Mouse (Mus musculus) erythroblast, embryonic 14.5 days (primary cell): ENCODE measurements around the gene Duox2. TPM values are rescaled to one million over a fixed set of nuclear protein-coding genes. Genes with fewer than 3 reads are reported as not detected.

Experiments used
- H3K27me3 ChIP-seq: 2 replicates; pipeline ENCODE4 v1.6.1; 2012; ENCODE audit warnings: inconsistent platforms; ENCODE audit not compliant: control insufficient read depth
- H3K36me3 ChIP-seq: 2 replicates; pipeline ENCODE4 v1.6.1; 2012; ENCODE audit warnings: mild to moderate bottlenecking, inconsistent platforms; ENCODE audit not compliant: control insufficient read depth
- H3K4me1 ChIP-seq: 2 replicates; pipeline ENCODE4 v1.6.1; 2012; ENCODE audit warnings: inconsistent platforms; ENCODE audit not compliant: control insufficient read depth
- H3K4me3 ChIP-seq: replicated peaks from 2 replicates; pipeline ENCODE3; 2012; ENCODE audit warnings: moderate library complexity, mild to moderate bottlenecking, inconsistent platforms
- H3K9me3 ChIP-seq: 2 replicates; pipeline ENCODE4 v1.6.1; 2012; ENCODE audit warnings: low read length, inconsistent platforms, mixed read lengths; ENCODE audit not compliant: control insufficient read depth
- GATA1 ChIP-seq: IDR thresholded peaks from 2 replicates; pipeline ENCODE4 v1.6.1; 2012; ENCODE audit warnings: low read length, inconsistent platforms, mixed read lengths
- TAL1 ChIP-seq: IDR thresholded peaks from 3 replicates; pipeline ENCODE4 v1.6.1; 2012; ENCODE audit warnings: low read length, inconsistent platforms, mixed read lengths
- polyA plus RNA-seq: library from polyadenylated mRNA; stranded (reverse); fragments of >175 nt; gene quantifications from 2 replicates; pipeline ENCODE4 v1.2.3, GENCODE M21; 2012

Duox2 gene
- polyA plus RNA-seq, 1 experiment = not detected

- no peak for TF ChIP-seq TAL1
- no peak for TF ChIP-seq GATA1
Observed at GRCm38 (mm10) chr2:122305097-122305892, 7.0 kb upstream of the Duox2 start.

DNA sequence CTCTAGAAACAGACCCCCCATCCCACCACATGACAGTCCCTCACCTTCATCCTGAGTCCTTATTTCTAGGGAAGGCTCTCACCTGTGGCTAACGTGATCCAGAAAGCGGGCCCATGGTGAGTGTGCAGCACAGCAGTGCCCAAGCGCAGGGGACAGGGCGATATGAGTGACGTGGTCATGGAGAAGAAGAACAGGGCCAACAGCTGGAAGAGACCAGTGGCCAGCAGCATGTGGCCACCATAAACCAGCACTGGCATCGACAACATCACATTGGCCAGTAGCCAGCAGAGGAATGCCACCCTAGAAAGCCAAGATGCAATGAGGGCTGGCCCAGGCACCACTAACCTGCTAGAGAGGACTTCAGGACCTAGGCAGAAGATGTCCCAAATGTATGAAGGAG is 6.3 kb upstream of the Duox2 start:
- TF ChIP-seq TAL1 = no peak
- TF ChIP-seq GATA1 = no peak
- Histone ChIP-seq H3K4me3 (no peak overlapping the region), H3K9me3 (peaks cover 2% of the 10 kb centered on the region; the same call in 1 of the 2 replicates), H3K27me3 (peaks cover 82% of the 10 kb centered on the region), H3K4me1 (no peaks in the 10 kb centered on the region), H3K36me3 (no peaks in the 10 kb centered on the region)

More at GRCm38 (mm10) chr2:122305097-122305892, 7.0 kb upstream of the Duox2 start:
- no peaks in the 10 kb centered on the region for H3K36me3 ChIP-seq
- peaks cover 2% of the 10 kb centered on the region; the same call in 1 of the 2 replicates for H3K9me3 ChIP-seq
- no peak overlapping the region for H3K4me3 ChIP-seq
- H3K27me3 ChIP-seq = peaks cover 79% of the 10 kb centered on the region
- H3K4me1 ChIP-seq = no peaks in the 10 kb centered on the region

- Histone ChIP-seq H3K9me3 (peaks cover 6% of the 10 kb centered on the region; the same call in 1 of the 2 replicates), H3K36me3 (no peaks in the 10 kb centered on the region), H3K4me1 (no peaks in the 10 kb centered on the region), H3K27me3 (peaks cover 88% of the 10 kb centered on the region), H3K4me3 (no peak overlapping the region)
- TF ChIP-seq GATA1 (no peak), TAL1 (no peak)
Observed at GRCm38 (mm10) chr2:122302574-122303241, 4.5 kb upstream of the Duox2 start.

DNA sequence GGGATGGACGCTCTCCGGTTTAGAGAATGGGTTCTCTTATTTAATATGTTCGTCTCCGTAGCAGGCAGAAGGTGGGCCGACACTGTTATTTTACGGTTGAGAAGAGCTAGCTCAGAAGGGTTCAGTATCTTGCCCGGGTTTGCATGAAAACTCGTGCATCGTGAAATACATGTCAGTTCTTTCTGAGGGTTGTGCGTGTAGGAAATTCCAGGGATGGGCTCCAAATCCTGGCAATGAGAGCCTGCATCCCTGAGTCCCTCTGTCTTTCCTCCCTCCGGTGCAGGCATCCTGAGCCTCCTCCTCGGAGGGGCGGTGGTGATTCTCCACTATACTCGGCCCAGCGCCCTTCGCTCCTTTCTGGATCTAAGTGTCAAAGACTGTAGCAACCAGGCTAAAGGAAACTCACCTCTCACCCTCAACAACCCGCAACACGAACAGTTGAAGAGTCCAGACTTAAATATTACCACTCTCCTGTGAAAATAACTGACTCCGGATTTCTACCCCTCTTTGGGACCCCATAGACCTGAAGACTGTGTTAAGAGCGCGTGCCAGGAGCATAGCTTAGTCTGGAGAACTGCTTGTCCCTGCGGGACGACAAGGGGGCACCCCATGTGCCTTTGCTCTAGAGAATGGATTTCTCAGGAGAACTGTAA is 3.8 kb upstream of the Duox2 start:
- H3K4me3 ChIP-seq = no peak overlapping the region
- TF ChIP-seq TAL1 = no peak
- TF ChIP-seq GATA1 = no peak
- no peaks in the 10 kb centered on the region for H3K36me3 ChIP-seq
- H3K4me1 ChIP-seq = no peaks in the 10 kb centered on the region
- peaks cover 88% of the 10 kb centered on the region for H3K27me3 ChIP-seq
- peaks cover 7% of the 10 kb centered on the region; the same call in 1 of the 2 replicates for H3K9me3 ChIP-seq

DNA sequence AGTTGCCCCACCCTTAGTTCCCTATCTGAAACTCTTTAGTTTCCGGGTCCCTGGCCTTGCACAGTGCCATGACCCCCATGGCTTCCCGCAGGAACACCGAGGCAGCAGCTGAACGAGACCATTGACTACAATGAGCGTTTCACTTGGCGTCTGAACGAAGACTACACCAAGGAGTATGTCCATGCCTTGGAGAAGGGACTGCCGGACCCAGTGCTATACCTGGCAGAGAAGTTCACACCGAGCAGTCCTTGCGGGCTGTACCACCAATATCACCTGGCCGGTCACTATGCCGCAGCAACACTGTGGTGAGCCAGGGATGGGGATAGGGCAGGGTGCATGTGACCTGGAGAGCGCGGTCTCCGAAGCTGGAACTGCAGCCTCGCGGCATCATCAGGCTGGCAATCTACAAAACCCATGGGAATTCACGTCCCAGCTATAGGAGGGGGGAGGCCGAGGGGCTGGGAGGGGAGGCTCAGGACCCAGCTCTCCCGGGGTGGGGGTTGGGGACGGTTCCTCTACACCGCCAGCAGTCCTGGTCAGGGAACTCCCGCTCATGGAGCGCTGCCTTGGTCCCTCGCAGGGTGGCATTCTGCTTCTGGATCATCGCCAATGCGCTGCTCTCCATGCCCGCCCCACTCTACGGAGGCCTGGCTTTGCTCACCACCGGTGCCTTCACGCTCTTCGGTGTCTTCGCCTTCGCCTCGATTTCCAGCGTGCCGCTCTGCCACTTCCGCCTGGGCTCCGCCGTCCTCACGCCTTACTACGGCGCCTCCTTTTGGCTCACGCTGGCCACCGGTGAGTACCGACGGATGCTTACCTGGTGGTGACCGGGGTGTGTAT is 3.1 kb upstream of the Duox2 start:
- H3K9me3 ChIP-seq = peaks cover 7% of the 10 kb centered on the region; the same call in 1 of the 2 replicates
- no peaks in the 10 kb centered on the region for H3K36me3 ChIP-seq
- TF ChIP-seq TAL1 (no peak), GATA1 (no peak)
- no peak overlapping the region for H3K4me3 ChIP-seq
- no peaks in the 10 kb centered on the region for H3K4me1 ChIP-seq
- peaks cover 87% of the 10 kb centered on the region for H3K27me3 ChIP-seq

DNA sequence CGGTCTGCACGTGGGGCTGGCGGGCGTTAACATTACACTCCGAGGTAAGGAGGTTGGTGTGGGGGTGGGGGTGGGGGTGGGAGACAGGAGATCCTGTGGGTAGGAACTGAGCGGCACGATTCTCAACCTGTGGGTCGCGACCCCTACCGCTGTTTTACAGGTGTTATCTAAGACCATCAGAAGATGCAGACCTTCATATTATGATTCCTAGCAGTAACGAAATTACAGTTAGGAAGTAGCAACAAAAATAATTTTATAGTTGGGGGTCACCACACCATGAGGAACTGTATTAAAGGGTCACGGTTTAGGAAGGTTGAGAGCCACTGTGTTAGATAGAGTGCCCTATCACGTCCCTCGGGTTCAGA is 2.4 kb upstream of the Duox2 start:
- no peaks in the 10 kb centered on the region for H3K4me1 ChIP-seq
- H3K4me3 ChIP-seq = no peak overlapping the region
- H3K9me3 ChIP-seq = peaks cover 7% of the 10 kb centered on the region; the same call in 1 of the 2 replicates
- no peak for TF ChIP-seq TAL1
- TF ChIP-seq GATA1 = no peak
- no peaks in the 10 kb centered on the region for H3K36me3 ChIP-seq
- peaks cover 87% of the 10 kb centered on the region for H3K27me3 ChIP-seq

GRCm38 (mm10) chr2:122299911-122300655 is 1.8 kb upstream of the Duox2 start:
- Histone ChIP-seq H3K4me1 (no peaks in the 10 kb centered on the region), H3K4me3 (no peak overlapping the region), H3K27me3 (peaks cover 90% of the 10 kb centered on the region), H3K9me3 (peaks cover 7% of the 10 kb centered on the region; the same call in 1 of the 2 replicates), H3K36me3 (no peaks in the 10 kb centered on the region)
- TF ChIP-seq TAL1 = no peak
- no peak for TF ChIP-seq GATA1
